Mouse (Mus musculus) B cell, adult 2 months (primary cell): Measurements from ENCODE around the gene Foxi3.
A peak's percentile ranks its signal among the peaks of the same experiment; 100 is the strongest.

Experiments
- DNase-seq, 2 experiments: peaks; one replicate each; pipeline ENCODE4 v3.0.0; 2022

The Foxi3 gene

DNA sequence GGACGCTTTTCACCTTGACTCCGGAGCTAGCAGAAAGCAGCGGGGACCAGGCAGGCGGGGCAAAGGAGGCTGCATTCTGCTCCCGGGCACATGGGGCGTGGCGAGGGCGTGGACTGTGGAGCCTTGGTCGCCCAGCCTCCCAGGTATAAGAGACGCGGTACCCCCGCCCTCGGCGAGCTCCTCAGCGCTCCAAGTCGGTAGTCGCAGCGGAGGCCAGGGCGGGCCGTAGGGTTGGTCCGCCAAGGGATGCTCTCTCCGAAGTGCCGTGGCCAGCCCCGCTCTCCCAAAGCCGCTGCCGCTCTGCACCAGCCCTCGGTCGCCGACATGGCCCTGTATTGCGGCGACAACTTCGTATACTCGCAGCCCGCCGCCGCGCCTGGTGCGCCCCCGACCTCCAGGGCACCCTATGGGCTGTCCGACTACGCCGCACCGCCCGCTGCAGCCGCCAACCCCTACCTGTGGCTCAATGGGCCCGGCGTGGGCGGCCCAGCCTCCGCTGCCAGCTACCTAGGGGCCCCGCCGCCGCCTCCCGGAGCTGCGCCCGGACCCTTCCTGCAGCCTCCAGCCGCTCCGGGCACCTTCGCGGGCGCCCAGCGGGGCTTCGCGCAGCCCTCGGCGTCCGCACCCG is at the start of gene Foxi3:
TSS of gene Foxi3 (plus strand) at position 247 of the 628 bp plus-strand sequence.
- DNase-seq = peak; percentile 48 to 51

DNA sequence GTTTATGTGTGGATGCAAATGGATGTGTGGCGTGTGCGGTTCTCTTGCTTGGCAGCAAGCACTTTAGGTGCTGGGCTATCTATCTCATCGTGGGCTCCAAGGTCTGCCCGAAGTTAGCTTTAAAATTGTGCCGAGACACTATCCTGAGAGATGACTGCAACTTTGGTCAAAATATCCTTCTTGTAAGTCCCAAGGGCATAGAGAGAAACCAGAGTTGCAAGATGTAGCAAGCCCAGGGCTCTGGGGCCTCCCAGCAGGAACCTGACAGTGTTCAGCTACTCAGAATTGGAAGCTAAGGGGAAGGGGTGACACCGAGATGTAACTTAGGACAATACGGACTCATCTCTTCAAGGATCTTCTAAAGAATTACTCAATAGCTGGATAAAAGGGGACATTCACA is 46.8 kb upstream of the Foxi3 start:
- DNase-seq = no peak

GRCm38 (mm10) chr6:70910285-70910684 is 46.0 kb upstream of the Foxi3 start:
- peak in 1 of 2 experiments; percentile 11 for DNase-seq

- DNase-seq = no peak
Observed at GRCm38 (mm10) chr6:70911668-70912395, 44.5 kb upstream of the Foxi3 start.

- no peak for DNase-seq
Observed at GRCm38 (mm10) chr6:70912396-70912765, 44.0 kb upstream of the Foxi3 start.

DNA sequence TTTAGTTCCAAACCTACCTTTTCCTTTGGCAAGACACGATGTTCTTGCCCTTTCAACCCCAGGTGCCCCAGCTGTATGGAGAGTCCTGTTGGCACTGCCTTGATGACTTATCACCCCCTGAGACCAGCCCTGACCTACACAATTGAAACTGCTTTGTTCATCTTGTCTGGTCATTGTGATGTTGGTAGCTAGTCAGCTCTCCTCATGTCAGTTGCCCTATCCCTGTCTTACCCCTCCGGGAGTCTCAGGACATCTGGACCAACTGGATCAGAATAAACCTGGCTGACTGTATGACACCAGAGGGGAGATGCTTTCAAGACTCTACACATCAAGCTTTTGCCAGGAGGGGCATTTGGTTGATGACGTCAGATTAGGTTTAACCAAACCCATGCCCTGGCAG is 37.5 kb upstream of the Foxi3 start, which contains the start of gene Tex37:
TSS of gene Tex37 (minus strand) at position 101 of the 400 bp plus-strand sequence.
- DNase-seq = no peak

GRCm38 (mm10) chr6:70921274-70922074 is 34.9 kb upstream of the Foxi3 start:
- DNase-seq = peak; percentile 50 to 53

DNA sequence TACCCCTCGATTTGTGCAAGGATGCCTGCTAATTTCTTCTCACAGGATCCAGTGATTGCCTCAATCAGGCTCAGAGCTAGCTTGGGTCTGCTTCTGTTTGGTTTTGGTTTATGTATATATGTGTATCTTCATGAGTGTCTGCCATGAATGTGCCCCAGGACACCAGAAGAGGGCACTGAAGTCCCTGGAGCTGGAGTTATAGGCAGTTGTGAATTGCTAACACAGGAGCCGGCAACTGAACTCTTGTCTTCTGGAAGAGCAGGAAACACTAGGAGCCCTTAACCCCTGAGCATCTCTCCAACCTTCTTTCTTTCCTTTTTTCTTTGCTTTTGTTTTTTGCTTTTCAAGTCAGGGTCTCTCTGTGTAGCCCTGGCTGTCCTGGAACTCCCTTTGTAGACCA is 24.5 kb upstream of the Foxi3 start:
- DNase-seq = no peak

DNA sequence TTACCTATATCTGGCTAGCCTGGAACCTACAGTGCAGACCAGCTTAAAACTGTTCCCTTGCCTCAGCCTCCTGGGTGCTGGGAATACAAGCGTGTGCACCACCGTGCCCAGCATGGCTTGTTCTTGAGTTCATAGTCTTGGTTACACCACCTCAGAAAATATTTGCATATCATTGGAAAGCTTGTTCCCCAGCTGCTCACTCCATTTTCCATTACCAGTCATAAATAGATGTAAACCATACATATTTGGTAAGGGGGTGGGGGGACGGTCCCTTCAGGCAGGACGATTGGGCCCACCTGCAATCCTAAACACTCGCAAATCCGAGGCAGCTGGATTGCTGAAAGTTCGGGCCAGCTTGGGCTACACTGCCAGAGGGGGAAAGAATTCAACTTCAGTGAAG is 3.1 kb upstream of the Foxi3 start:
- DNase-seq = no peak

- peak; percentile 17 to 30 for DNase-seq
Observed at GRCm38 (mm10) chr6:70954040-70954439, 2.3 kb upstream of the Foxi3 start.

DNA sequence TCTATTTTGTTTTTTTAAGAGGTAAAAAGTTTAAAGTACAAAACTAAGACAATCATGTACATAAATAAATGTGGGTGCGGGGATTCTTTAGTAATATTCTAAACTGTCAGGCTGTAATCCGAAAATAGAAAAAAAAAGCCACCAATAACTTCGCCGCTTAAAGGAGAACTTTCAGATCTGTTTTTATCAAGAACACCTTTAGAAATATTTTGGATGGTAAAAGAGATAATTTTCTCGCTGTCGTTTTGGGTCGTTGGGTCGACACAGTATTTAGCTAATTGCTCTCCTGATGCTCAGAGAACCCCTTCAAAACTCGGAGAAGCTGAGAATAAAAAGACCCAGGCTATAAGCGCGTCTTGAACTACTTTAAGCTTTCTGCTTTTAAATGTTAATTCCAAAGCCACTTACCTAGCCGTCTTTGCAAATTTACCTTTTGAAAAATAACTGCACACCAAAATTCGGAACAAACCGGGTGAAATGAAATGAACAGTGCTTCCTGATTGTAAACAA is 985 bp upstream of the Foxi3 start:
- peak in 1 of 2 experiments; percentile 6 for DNase-seq

DNA sequence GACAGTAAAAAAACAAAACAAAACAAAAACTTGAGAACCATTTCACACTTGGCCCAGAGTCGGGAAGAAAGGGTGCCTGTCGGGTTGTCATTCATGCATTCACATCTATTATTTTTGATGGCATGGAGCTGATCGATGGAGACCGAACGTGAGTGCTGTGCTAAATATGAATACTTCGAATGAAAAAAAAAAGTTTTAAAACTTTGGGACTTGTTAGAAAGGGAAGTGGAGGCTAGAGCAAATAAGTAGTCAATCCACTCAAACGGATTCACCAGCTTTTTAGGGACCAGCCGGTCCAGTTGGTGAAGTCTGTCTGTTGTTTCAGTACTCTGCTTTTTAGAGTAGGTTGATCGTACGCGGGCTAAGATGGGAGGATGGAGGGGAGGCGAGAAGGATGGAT is 490 bp upstream of the Foxi3 start:
- DNase-seq = peak in 1 of 2 experiments; percentile 12

DNA sequence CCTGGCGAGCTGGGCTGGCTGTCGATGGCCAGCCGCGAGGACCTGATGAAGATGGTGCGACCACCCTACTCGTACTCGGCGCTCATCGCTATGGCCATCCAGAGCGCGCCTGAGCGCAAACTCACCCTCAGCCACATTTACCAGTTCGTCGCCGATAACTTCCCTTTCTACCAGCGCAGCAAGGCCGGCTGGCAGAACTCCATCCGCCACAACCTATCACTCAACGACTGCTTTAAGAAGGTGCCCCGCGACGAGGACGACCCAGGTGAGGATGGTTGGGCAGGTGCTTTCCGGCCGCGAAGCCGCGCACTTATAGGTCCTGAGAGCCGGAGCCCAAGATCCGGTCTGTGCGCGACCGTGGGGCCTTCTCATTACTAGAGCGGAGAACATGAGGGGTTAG is 605 bp downstream of the Foxi3 start:
- DNase-seq = peak; percentile 34 to 44

DNA sequence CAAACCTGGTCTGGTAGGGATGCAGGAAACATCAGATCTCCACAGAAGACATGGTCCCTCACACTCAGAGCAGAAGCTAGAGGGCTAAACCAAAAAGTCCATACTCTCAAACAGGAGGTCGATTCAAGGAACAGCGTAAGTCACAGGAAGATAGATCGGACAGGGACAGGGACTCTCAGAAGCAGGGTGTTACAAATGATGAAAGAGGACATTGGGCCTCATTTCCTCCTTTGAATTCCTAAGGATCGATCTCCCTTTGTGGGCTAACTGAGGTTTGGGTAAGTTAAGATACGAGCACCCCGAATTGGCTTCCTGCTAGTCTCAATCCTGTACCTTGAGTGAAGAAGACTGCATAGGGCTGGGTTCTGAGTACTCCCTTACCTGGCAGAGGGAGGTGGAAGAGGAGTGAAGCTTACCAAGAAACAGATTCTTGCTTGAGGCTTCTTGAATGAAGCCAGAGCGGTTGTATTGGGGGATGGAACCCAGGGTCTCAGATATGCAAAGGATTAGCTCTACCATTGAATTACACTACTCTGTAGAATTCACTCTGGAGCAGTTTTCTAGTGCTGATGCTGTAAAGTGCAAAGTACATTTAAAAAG is 1.1 kb downstream of the Foxi3 start:
- no peak for DNase-seq

GRCm38 (mm10) chr6:70964116-70964830 is 7.9 kb downstream of the Foxi3 start:
- DNase-seq = no peak

DNA sequence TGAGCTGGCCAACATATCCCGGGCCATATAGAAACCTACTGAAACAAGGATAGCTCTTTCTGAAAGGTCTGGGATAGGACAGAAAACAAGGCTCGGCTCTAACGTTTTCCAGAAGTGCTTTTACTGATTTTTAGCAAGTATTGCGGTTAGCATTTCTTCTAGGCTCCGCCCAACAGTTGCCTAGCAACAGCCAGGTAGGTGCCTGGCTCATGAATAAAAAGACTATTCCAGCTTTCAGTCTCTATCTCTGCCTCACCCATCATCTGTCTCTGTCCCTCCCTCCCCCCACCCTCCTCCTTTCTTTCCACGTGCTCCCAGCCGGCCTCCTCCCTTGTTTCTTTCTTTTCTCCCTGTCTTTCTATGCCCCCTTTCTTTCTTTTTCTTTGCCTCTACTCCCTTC is 9.4 kb downstream of the Foxi3 start:
- no peak for DNase-seq

GRCm38 (mm10) chr6:70967422-70967821 is 11.1 kb downstream of the Foxi3 start:
- peak; percentile 8 to 24 for DNase-seq

- DNase-seq = no peak
Observed at GRCm38 (mm10) chr6:70968291-70968690, 12.0 kb downstream of the Foxi3 start.

DNA sequence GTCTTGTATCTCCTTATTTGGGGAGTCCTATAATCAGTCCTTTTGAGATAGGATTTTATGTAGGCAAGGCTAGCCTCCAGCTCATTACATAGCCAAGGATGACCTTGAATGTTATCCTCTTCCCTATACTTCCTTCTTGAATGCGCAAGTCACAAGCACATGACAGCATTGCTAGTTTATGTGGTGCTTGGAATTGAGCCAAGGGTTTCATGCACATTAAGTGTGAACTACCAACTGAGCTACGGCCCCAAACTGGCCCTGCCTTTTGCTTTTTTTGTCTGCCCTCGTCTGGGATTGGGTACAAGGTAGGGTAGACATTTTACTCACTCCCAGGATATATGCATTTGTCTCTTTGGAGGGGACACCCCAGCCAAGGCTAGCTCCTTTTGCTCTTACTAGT is 16.7 kb downstream of the Foxi3 start:
- no peak for DNase-seq

DNA sequence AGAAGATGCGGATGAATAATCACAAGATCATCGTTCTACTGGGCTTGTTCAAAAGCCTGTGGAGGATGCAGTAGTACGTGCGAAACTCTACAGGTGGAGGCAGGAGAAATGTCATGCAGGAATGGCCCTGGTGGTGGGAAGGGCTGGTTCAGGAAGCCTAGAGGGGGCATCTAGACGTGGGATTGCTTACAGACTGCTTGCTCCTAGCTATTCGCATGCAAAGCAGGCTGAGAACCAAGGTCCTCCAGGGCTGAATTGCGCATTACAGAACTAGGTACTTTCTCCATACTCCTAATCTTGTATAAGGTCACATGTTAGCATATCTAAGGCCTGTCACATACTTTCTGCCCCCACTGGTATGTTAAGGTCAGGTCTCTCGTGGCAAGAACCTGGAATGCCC is 24.7 kb downstream of the Foxi3 start:
- no peak for DNase-seq

GRCm38 (mm10) chr6:70982416-70982815 is 26.1 kb downstream of the Foxi3 start:
- DNase-seq = no peak

GRCm38 (mm10) chr6:70986683-70987082 is 30.4 kb downstream of the Foxi3 start:
- no peak for DNase-seq
